Mouse (Mus musculus) heart, embryonic 16.5 days (tissue): Measurements from ENCODE around the gene Entpd7. TPM values are rescaled to one million over a fixed set of nuclear protein-coding genes. Genes with fewer than 3 reads are reported as not detected.

Source experiments
- ATAC-seq: fragments of 200-750 bp; cut with Nextera tagmentation; replicated peaks from 2 replicates; pipeline ENCODE4 v1.8.0; 2017; ENCODE audit warnings: moderate number of reproducible peaks; ENCODE audit not compliant: insufficient read depth, low FRiP score; ENCODE audit errors: extremely low read depth
- H3K27ac ChIP-seq: fragments of 300-500 bp; sonication (generic); 2 replicates; pipeline ENCODE4 v1.5.1; 2014; ENCODE audit warnings: mild to moderate bottlenecking, low read length, control low read depth, moderate library complexity
- H3K27me3 ChIP-seq: fragments of 300-500 bp; sonication (generic); 2 replicates; pipeline ENCODE4 v1.6.1; 2014; ENCODE audit warnings: low read length, mixed read lengths; ENCODE audit not compliant: control insufficient read depth, insufficient read depth
- H3K36me3 ChIP-seq: fragments of 300-500 bp; sonication (generic); 2 replicates; pipeline ENCODE4 v1.6.1; 2014; ENCODE audit not compliant: control insufficient read depth, insufficient read depth
- H3K4me1 ChIP-seq: fragments of 300-500 bp; sonication (generic); 2 replicates; pipeline ENCODE4 v1.6.1; 2014; ENCODE audit warnings: low read length, mixed read lengths; ENCODE audit not compliant: control insufficient read depth, insufficient read depth
- H3K4me2 ChIP-seq: fragments of 300-500 bp; sonication (generic); 2 replicates; pipeline ENCODE4 v1.6.1; 2014; ENCODE audit warnings: low read depth, mild to moderate bottlenecking, control low read depth, low read length
- H3K4me3 ChIP-seq: fragments of 300-500 bp; sonication (generic); 2 replicates; pipeline ENCODE4 v1.5.1; 2014; ENCODE audit warnings: mild to moderate bottlenecking, control low read depth, low read length
- H3K9ac ChIP-seq: fragments of 300-500 bp; sonication (generic); 2 replicates; pipeline ENCODE4 v1.6.1; 2014; ENCODE audit warnings: low read length, control low read depth
- H3K9me3 ChIP-seq: fragments of 300-500 bp; sonication (generic); replicated peaks from 2 replicates; pipeline ENCODE4 v1.6.1; 2016; ENCODE audit warnings: low read length; ENCODE audit not compliant: control insufficient read depth
- WGBS: fragments of 180-500 bp; shearing (Covaris S2); extraction: QIAGEN DNeasy Blood & Tissue Kit; methylation state at CpG from one replicate; pipeline ENCODE4 v1.1.7; 2014; 5-methylcytosine and 5-hydroxymethylcytosine counted together
- polyA plus RNA-seq: library from polyadenylated mRNA; unstranded; fragments of >200 nt; fragmentation: Nextera tagmentation; extraction: Ambion mirVana; gene quantifications from 2 replicates; pipeline ENCODE4 v1.2.1, GENCODE M21; 2015

The Entpd7 gene
- polyA plus RNA-seq, 1 experiment from 2014 or later = 5.1 TPM

DNA sequence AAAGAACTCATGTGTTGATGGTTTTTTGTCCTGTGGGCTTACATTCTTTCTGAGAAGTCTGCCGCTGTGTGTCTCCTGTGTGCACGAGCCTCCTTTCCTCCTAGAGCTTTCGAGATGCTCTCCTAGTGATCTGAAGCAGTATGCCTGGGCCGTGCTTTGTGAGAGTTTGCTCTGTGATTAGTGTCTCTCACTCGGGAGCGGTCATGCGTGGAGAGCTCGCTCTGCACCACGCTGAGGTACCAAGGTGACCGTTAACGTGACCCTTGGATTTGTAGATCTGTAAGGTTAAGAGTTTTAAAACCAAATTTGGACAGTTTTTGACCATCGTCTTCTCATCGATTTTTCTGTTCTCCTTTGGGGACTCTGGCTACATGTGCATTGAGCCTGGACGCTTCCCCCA, 3.3 kb downstream of the Entpd7 start:
- Histone ChIP-seq H3K9ac (no peak overlapping the region), H3K27ac (no peak overlapping the region), H3K4me1 (peaks cover 6% of the 10 kb centered on the region), H3K4me3 (no peak overlapping the region), H3K36me3 (no peaks in the 10 kb centered on the region; the same call in 1 of the 2 replicates), H3K4me2 (no peak overlapping the region), H3K9me3 (no peaks in the 10 kb centered on the region), H3K27me3 (no peaks in the 10 kb centered on the region; the same call in 1 of the 2 replicates)
- 88% methylated on average over 14 of the region's 14 CpGs for WGBS
- no peak for ATAC-seq

- peaks cover 5% of the 10 kb centered on the region for H3K36me3 ChIP-seq
- no peaks in the 10 kb centered on the region for H3K9me3 ChIP-seq
- no peaks in the 10 kb centered on the region for H3K27me3 ChIP-seq
- ATAC-seq = no peak
- H3K9ac ChIP-seq = no peak overlapping the region
- H3K27ac ChIP-seq = no peak overlapping the region
- H3K4me3 ChIP-seq = no peak overlapping the region
- H3K4me2 ChIP-seq = no peak overlapping the region
- no peaks in the 10 kb centered on the region; the same call in 1 of the 2 replicates for H3K4me1 ChIP-seq
- 69% methylated on average over 10 of the region's 10 CpGs for WGBS
Observed at GRCm38 (mm10) chr19:43695514-43695964, 6.1 kb downstream of the Entpd7 start.

DNA sequence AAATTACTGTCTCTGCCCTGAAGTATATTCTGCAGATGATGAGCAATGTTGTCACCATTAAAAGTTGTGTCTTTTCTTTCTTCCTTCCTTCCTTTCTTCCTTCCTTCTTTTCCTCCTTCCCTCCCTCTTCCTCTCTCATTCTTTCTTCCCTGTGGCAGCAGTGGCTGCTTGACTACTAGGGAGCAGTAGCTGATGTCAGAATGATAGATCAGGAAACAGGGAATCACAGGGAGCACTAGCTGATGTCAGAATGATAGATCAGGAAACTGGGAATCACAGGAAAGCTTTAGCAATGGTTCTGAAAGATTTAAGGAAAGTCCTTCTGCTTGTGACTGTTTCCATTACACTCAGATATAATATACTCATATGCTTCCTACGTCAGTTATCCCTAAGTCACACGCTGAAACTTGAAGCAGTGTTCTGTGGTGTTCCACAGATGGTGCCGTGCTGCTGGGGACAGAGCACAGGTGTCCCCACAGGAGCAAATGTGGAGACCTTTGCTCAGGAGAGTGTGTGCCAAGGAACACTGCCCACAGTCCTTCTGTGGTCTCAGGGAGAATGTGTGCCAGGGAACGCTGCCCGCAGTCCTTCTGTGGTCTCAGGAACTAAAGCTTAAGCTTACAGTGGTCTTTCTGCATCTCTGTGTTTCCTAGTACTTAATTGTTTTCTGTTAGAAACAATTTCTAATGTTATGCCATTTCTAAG, 8.3 kb downstream of the Entpd7 start:
- Histone ChIP-seq H3K4me1 (no peaks in the 10 kb centered on the region), H3K4me3 (no peak overlapping the region), H3K9ac (no peak overlapping the region), H3K9me3 (no peaks in the 10 kb centered on the region), H3K27me3 (no peaks in the 10 kb centered on the region), H3K27ac (no peak overlapping the region), H3K36me3 (peaks cover 5% of the 10 kb centered on the region), H3K4me2 (no peak overlapping the region)
- 86% methylated on average over 5 of the region's 5 CpGs for WGBS
- no peak for ATAC-seq

DNA sequence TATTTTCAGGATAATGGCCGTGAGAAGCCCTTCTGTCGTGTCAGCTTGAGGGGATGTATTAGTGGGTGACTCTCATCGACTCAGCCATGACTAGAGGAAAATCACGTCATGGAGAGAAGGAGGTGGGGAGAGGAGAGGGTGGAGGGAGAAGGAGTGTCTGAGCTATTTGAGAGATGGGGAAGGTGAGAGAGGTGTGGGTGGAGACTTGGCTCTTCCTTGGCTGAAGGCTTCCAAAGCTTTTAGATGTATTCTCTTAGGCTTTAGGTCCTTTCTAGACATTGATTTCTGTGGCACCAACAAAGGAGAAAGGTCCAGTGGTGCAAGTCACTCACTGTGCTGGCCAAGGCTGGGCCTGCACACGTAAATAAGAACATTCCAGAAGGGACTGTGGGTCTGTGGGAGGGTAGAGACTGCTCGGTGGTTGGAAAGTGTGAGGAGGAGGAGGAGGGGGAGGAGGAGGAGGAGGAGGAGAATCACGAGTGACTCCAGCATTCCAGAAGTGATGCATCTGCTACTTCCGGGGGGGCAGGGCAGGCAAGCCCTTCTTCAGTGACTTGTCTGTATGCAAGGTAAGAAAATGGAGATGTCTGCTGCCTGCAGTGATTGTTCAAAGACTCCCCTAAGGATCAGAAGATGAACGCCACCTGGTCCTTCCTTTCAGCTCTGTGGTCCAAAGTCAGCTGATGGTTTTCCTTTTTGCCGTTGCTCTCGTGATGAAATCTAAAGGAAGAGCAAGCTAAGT, 9.7 kb downstream of the Entpd7 start:
- Histone ChIP-seq H3K4me3 (no peak overlapping the region), H3K36me3 (peaks cover 6% of the 10 kb centered on the region), H3K4me1 (no peaks in the 10 kb centered on the region), H3K27ac (no peak overlapping the region), H3K27me3 (no peaks in the 10 kb centered on the region), H3K4me2 (no peak overlapping the region), H3K9ac (no peak overlapping the region), H3K9me3 (no peaks in the 10 kb centered on the region)
- no peak for ATAC-seq
- 65% methylated on average over 11 of the region's 11 CpGs for WGBS

GRCm38 (mm10) chr19:43699763-43700155, 10.3 kb downstream of the Entpd7 start:
- Histone ChIP-seq H3K27me3 (no peaks in the 10 kb centered on the region), H3K9me3 (no peaks in the 10 kb centered on the region), H3K36me3 (peaks cover 9% of the 10 kb centered on the region), H3K9ac (no peak overlapping the region), H3K4me3 (no peak overlapping the region), H3K4me2 (no peak overlapping the region), H3K27ac (no peak overlapping the region), H3K4me1 (no peaks in the 10 kb centered on the region)
- no peak for ATAC-seq
- 81% methylated on average over 6 of the region's 6 CpGs for WGBS

- no peak for ATAC-seq
- H3K27me3 ChIP-seq = no peaks in the 10 kb centered on the region
- H3K4me3 ChIP-seq = no peak overlapping the region
- 86% methylated on average over 11 of the region's 11 CpGs for WGBS
- H3K36me3 ChIP-seq = peaks cover 21% of the 10 kb centered on the region
- no peak overlapping the region for H3K4me2 ChIP-seq
- no peaks in the 10 kb centered on the region for H3K9me3 ChIP-seq
- no peak overlapping the region for H3K9ac ChIP-seq
- H3K27ac ChIP-seq = no peak overlapping the region
- H3K4me1 ChIP-seq = no peaks in the 10 kb centered on the region
Observed at GRCm38 (mm10) chr19:43704211-43704610, 14.7 kb downstream of the Entpd7 start.

- Histone ChIP-seq H3K27ac (no peak overlapping the region), H3K9ac (no peak overlapping the region), H3K27me3 (no peaks in the 10 kb centered on the region), H3K4me2 (no peak overlapping the region), H3K4me3 (no peak overlapping the region), H3K9me3 (no peaks in the 10 kb centered on the region), H3K4me1 (no peaks in the 10 kb centered on the region), H3K36me3 (peaks cover 18% of the 10 kb centered on the region)
- ATAC-seq = no peak
- WGBS = 89% methylated on average over 17 of the region's 17 CpGs
Observed at GRCm38 (mm10) chr19:43704787-43705497, 15.5 kb downstream of the Entpd7 start.

- no peak overlapping the region for H3K4me2 ChIP-seq
- no peak overlapping the region for H3K9ac ChIP-seq
- no peaks in the 10 kb centered on the region for H3K27me3 ChIP-seq
- WGBS = 84% methylated on average over 7 of the region's 7 CpGs
- no peak for ATAC-seq
- H3K27ac ChIP-seq = no peak overlapping the region
- H3K4me1 ChIP-seq = no peaks in the 10 kb centered on the region
- no peak overlapping the region for H3K4me3 ChIP-seq
- H3K9me3 ChIP-seq = no peaks in the 10 kb centered on the region
- peaks cover 20% of the 10 kb centered on the region for H3K36me3 ChIP-seq
Observed at GRCm38 (mm10) chr19:43708206-43708605, 18.7 kb downstream of the Entpd7 start.

- H3K27ac ChIP-seq = no peak overlapping the region
- no peak overlapping the region for H3K4me2 ChIP-seq
- H3K27me3 ChIP-seq = peaks cover under 1% of the 10 kb centered on the region; the same call in 1 of the 2 replicates
- no peak overlapping the region for H3K9ac ChIP-seq
- ATAC-seq = no peak
- H3K4me3 ChIP-seq = no peak overlapping the region
- H3K9me3 ChIP-seq = no peaks in the 10 kb centered on the region
- H3K36me3 ChIP-seq = peaks cover 18% of the 10 kb centered on the region
- WGBS = 90% methylated on average over 8 of the region's 8 CpGs
- no peaks in the 10 kb centered on the region for H3K4me1 ChIP-seq
Observed at GRCm38 (mm10) chr19:43709317-43709716, 19.8 kb downstream of the Entpd7 start.
